In genomic region chr5:24843841-24844240, GRCm38 (mm10) we compare ENCODE assay signal across 11 mouse cellular contexts. TPM values are rescaled to one million over a fixed set of nuclear protein-coding genes. Genes with fewer than 3 reads are reported as not detected.
DNase-seq lines count a peak whose midpoint lies in the region; ATAC-seq and TF ChIP-seq lines count a peak whose summit lies in the region.
"Had no signal": no experiment of that assay in that cellular context is flagged by ENCODE, and none has a peak within 500 bp of the region (broad histone marks: within the 10 kb centered on the region; RNA-seq: fewer than 3 reads in every experiment).

No protein-coding gene starts in this region.

- H3K4me1 ChIP-seq in heart, postnatal 0 days (ENCODE audit: control insufficient read depth, insufficient read depth), result peaks cover 22% of the 10 kb centered on the region
- peaks cover 34% of the 10 kb centered on the region for H3K4me1 ChIP-seq in liver, embryonic 15.5 days (replicated peaks)

- no peak for ATAC-seq in heart, postnatal 0 days (ENCODE audit: insufficient read depth, low read depth)
- no peak for ATAC-seq in liver, embryonic 15.5 days (ENCODE audit: insufficient read depth)

- no peaks in the 10 kb centered on the region for H3K36me3 ChIP-seq in heart, postnatal 0 days (replicated peaks; ENCODE audit: control insufficient read depth, insufficient read depth, low read length)
- H3K36me3 ChIP-seq in liver, embryonic 15.5 days (replicated peaks), result no peaks in the 10 kb centered on the region

- no peaks in the 10 kb centered on the region for H3K27me3 ChIP-seq in heart, postnatal 0 days (ENCODE audit: control insufficient read depth, insufficient read depth, low read length)
- no peaks in the 10 kb centered on the region for H3K27me3 ChIP-seq in liver, embryonic 15.5 days

- TF ChIP-seq EP300 in heart, postnatal 0 days (IDR thresholded peaks at IDR 0.05; ENCODE audit: low read depth), result no peak

- H3K27ac ChIP-seq in heart, postnatal 0 days (ENCODE audit: low read depth), result peak overlapping the region; percentile 93; the same call in 1 of the 2 replicates
- no peak overlapping the region; the same call in 1 of the 2 replicates for H3K27ac ChIP-seq in liver, embryonic 15.5 days (replicated peaks)

- intact Hi-C loops in heart, postnatal 36 days (cut with DNase I), result loop anchor here (1.0 kb wide), 1 partner anchor 64 kb away; no protein-coding TSS in a partner anchor

- H3K4me2 ChIP-seq in heart, postnatal 0 days (ENCODE audit: low read depth, low read length), result no peak overlapping the region
- peak overlapping the region; percentile 98 for H3K4me2 ChIP-seq in liver, embryonic 15.5 days

- WGBS in heart, postnatal 0 days, result 92% methylated on average over 5 of the region's 5 CpGs
- 82% methylated on average over 5 of the region's 5 CpGs for WGBS in liver, embryonic 15.5 days (ENCODE audit: insufficient replicate concordance)

- no peak overlapping the region for H3K4me3 ChIP-seq in heart, postnatal 0 days (ENCODE audit: low read depth, low read length)
- peak overlapping the region; percentile 93 for H3K4me3 ChIP-seq in liver, embryonic 15.5 days (replicated peaks)

- TF ChIP-seq CTCF in heart, postnatal 0 days (IDR thresholded peaks at IDR 0.05; ENCODE audit: low read depth), result no peak

- H3K9me3 ChIP-seq in heart, postnatal 0 days (replicated peaks; ENCODE audit: control insufficient read depth, low read length), result no peaks in the 10 kb centered on the region
- H3K9me3 ChIP-seq in liver, embryonic 15.5 days (replicated peaks), result no peaks in the 10 kb centered on the region

- DNase-seq in heart, postnatal 0 days (ENCODE audit: low spot score), result no peak
- no peak for DNase-seq in heart, postnatal 36 days
- peak; percentile 59 for DNase-seq in thymus, postnatal 0 days (ENCODE audit: low spot score)
- no peak for DNase-seq in thymus, postnatal 36 days
- no peak for DNase-seq in ovary, adult 18-20 months (ENCODE audit: low spot score)
- no peak for DNase-seq in frontal cortex, adult 2 months (ENCODE audit: extremely low spot score in 1 of 2, low spot score in 1 of 2)
- DNase-seq in cerebellum, adult 11-12 months, result no peak
- DNase-seq: adrenal gland, postnatal 10 days; cerebellum, postnatal 25 days; lung, adult 2 months had no signal

- H3K9ac ChIP-seq in heart, postnatal 0 days (replicated peaks; ENCODE audit: low read depth, low read length), result no peak overlapping the region
- peak overlapping the region; percentile 62; the same call in 1 of the 2 replicates for H3K9ac ChIP-seq in liver, embryonic 15.5 days

RNA-seq across cellular contexts. Expression of gene Rheb, which starts 1.4 kb away (rescaled TPM):
- 83.6 and 101 TPM in 2 replicates for total RNA-seq in heart, postnatal 0 days (2014; rRNA removed; ENCODE audit: low replicate concordance)
- polyA plus RNA-seq in heart, postnatal 0 days (2015; fragmentation: Nextera tagmentation; extraction: Ambion mirVana), result 250 and 253 TPM in 2 replicates
- 10 to 100 TPM; 75.8 to 85.5 TPM for total RNA-seq in heart, postnatal 36 days (2021)
- polyA plus RNA-seq in thymus, postnatal 0 days (2015; fragmentation: Nextera tagmentation; extraction: Ambion mirVana), result 193 and 203 TPM in 2 replicates
- 68.4 and 72.0 TPM in 2 replicates for polyA plus RNA-seq in liver, embryonic 15.5 days (2015; fragmentation: Nextera tagmentation; extraction: Ambion mirVana)
- 113 and 114 TPM in 2 replicates for polyA plus RNA-seq in frontal cortex, adult 2 months (2012; rRNA removed)
